In the genomic region with DNA sequence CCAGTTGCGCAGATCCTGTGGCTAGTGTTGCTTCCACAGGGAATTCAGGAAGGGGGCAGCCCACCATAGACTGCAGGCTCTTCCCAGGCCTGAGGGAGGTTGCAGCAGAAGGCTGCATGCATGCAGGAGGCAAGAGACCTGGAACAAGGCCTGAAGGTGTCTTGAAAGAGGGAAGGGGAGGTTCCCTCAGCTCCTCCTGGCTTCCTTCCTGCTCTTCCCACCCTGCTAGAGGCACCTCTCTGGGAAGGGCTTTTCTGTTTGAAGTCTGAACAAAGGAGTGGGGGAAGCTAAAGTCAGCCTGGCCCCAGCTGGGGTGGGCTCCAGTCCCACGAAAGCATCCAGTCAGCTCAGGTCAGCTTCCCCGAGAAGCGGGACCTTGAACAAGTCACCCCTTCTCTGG, we compare ENCODE assay signal across 11 mouse cellular contexts. TPM values are rescaled to one million over a fixed set of nuclear protein-coding genes. Genes with fewer than 3 reads are reported as not detected.
DNase-seq lines count a peak whose midpoint lies in the region; ATAC-seq lines count a peak whose summit lies in the region.
"Had no signal": no experiment of that assay in that cellular context is flagged by ENCODE, and none has a peak within 500 bp of the region (broad histone marks: within the 10 kb centered on the region; RNA-seq: fewer than 3 reads in every experiment).

No protein-coding gene starts in this region.

- no peak overlapping the region for H3K4me2 ChIP-seq in neural tube, embryonic 12.5 days (replicated peaks)
- no peak overlapping the region for H3K4me2 ChIP-seq in limb, embryonic 15.5 days
- H3K4me2 ChIP-seq: hindbrain, embryonic 15.5 days had no signal

- no peak for ATAC-seq in neural tube, embryonic 12.5 days (ENCODE audit: low FRiP score, low read depth)
- ATAC-seq in limb, embryonic 15.5 days (ENCODE audit: insufficient number of reproducible peaks, low FRiP score, low TSS enrichment, low read depth): 0 out of 2 replicates have a peak, but pooled peaks have one; percentile 9

- H3K27ac ChIP-seq in neural tube, embryonic 12.5 days: no peak overlapping the region
- peak overlapping the region; percentile 73 for H3K27ac ChIP-seq in limb, embryonic 15.5 days
- H3K27ac ChIP-seq: hindbrain, embryonic 15.5 days had no signal

- H3K36me3 ChIP-seq in neural tube, embryonic 12.5 days: no peaks in the 10 kb centered on the region
- H3K36me3 ChIP-seq in limb, embryonic 15.5 days: no peaks in the 10 kb centered on the region
- H3K36me3 ChIP-seq: hindbrain, embryonic 15.5 days had no signal

- H3K27me3 ChIP-seq in neural tube, embryonic 12.5 days (replicated peaks): peaks cover 21% of the 10 kb centered on the region
- H3K27me3 ChIP-seq in limb, embryonic 15.5 days: peaks cover 18% of the 10 kb centered on the region

- peak; percentile 41 for DNase-seq in cerebellum, adult 9-11 months
- DNase-seq in cerebellum, adult 8-10 months: no peak
- DNase-seq in neural tube, embryonic 10.5 days (ENCODE audit: extremely low spot score, low spot score): no peak
- no peak for DNase-seq in adrenal gland, postnatal 14 days
- no peak for DNase-seq in spleen, adult 12 weeks (ENCODE audit: low spot score)
- no peak for DNase-seq in gastrocnemius, postnatal 25 days
- DNase-seq: gastrocnemius, postnatal 10 days had no signal

- no peak overlapping the region for H3K4me3 ChIP-seq in neural tube, embryonic 12.5 days
- H3K4me3 ChIP-seq in limb, embryonic 15.5 days: no peak overlapping the region
- H3K4me3 ChIP-seq: hindbrain, embryonic 15.5 days had no signal

- peaks cover 37% of the 10 kb centered on the region for H3K4me1 ChIP-seq in neural tube, embryonic 12.5 days
- peaks cover 50% of the 10 kb centered on the region for H3K4me1 ChIP-seq in limb, embryonic 15.5 days

- 36% methylated on average over 4 of the region's 4 CpGs for WGBS in neural tube, embryonic 12.5 days
- WGBS in limb, embryonic 15.5 days: 35% methylated on average over 4 of the region's 4 CpGs

- H3K9me3 ChIP-seq in neural tube, embryonic 12.5 days: no peaks in the 10 kb centered on the region
- H3K9me3 ChIP-seq in limb, embryonic 15.5 days: no peaks in the 10 kb centered on the region
- H3K9me3 ChIP-seq: hindbrain, embryonic 15.5 days had no signal

- H3K9ac ChIP-seq in neural tube, embryonic 12.5 days: peak overlapping the region; percentile 17; the same call in 1 of the 2 replicates
- H3K9ac ChIP-seq in limb, embryonic 15.5 days: no peak overlapping the region
- H3K9ac ChIP-seq: hindbrain, embryonic 15.5 days had no signal

RNA-seq across cellular contexts. Expression of gene C77080, which starts 18.9 kb away (rescaled TPM):
- 4.0 and 4.6 TPM in 2 replicates for polyA plus RNA-seq in neural tube, embryonic 12.5 days (2016; fragmentation: Nextera tagmentation; extraction: Ambion mirVana)
- 9.6 and 11.6 TPM in 2 replicates for polyA plus RNA-seq in limb, embryonic 15.5 days (2015; fragmentation: Nextera tagmentation; extraction: Ambion mirVana)
- total RNA-seq in adrenal gland, postnatal 14 days (2021): 14.5 and 16.5 TPM in 2 replicates
- 1 to 10 TPM; 1.3 to 2.0 TPM for total RNA-seq in gastrocnemius, postnatal 25 days (2021)
- total RNA-seq: neutrophil, adult 5-6 weeks had no signal

RNA-seq across cellular contexts. Expression of gene Sync, which starts 45.1 kb away (rescaled TPM):
- 1.7 and 1.9 TPM in 2 replicates for polyA plus RNA-seq in neural tube, embryonic 12.5 days (2016; fragmentation: Nextera tagmentation; extraction: Ambion mirVana)
- polyA plus RNA-seq in limb, embryonic 15.5 days (2015; fragmentation: Nextera tagmentation; extraction: Ambion mirVana): 5.0 and 9.6 TPM in 2 replicates
- 1.7 and 2.5 TPM in 2 replicates for total RNA-seq in adrenal gland, postnatal 14 days (2021)
- 10 to 100 TPM; 40.2 to 44.7 TPM for total RNA-seq in gastrocnemius, postnatal 25 days (2021)

RNA-seq across cellular contexts. Expression of gene Yars, which starts 52.8 kb away (rescaled TPM):
- 103 and 111 TPM in 2 replicates for polyA plus RNA-seq in neural tube, embryonic 12.5 days (2016; fragmentation: Nextera tagmentation; extraction: Ambion mirVana)
- 80.5 and 82.6 TPM in 2 replicates for polyA plus RNA-seq in limb, embryonic 15.5 days (2015; fragmentation: Nextera tagmentation; extraction: Ambion mirVana)
- total RNA-seq in adrenal gland, postnatal 14 days (2021): 72.1 and 85.5 TPM in 2 replicates
- total RNA-seq in gastrocnemius, postnatal 25 days (2021): 10 to 100 TPM; 31.7 to 34.2 TPM

RNA-seq across cellular contexts. Expression of gene S100pbp, which starts 52.8 kb away (rescaled TPM):
- 20.5 and 21.6 TPM in 2 replicates for polyA plus RNA-seq in neural tube, embryonic 12.5 days (2016; fragmentation: Nextera tagmentation; extraction: Ambion mirVana)
- 16.5 and 18.8 TPM in 2 replicates for polyA plus RNA-seq in limb, embryonic 15.5 days (2015; fragmentation: Nextera tagmentation; extraction: Ambion mirVana)
- 24.5 and 30.0 TPM in 2 replicates for total RNA-seq in adrenal gland, postnatal 14 days (2021)
- total RNA-seq in gastrocnemius, postnatal 25 days (2021): 1 to 10 TPM; 3.5 to 4.0 TPM

Comparison
In these comparisons a context has a peak if more than half of its experiments do, and no peak if none do; other contexts are left out.
1. RNA of gene Sync, which starts 45.1 kb away (total RNA-seq): 40.2 to 44.7 TPM in gastrocnemius, postnatal 25 days; 1.7 to 2.5 TPM in adrenal gland, postnatal 14 days; every median in the first group is over 10 times any median in the second.